Mouse (Mus musculus): ENCODE results near the gene Oxct2b. TPM values are rescaled to one million over a fixed set of nuclear protein-coding genes. Genes with fewer than 3 reads are reported as not detected.
"Not testable (repeated sequence)": the region's sequence is repeated elsewhere in the genome, so short reads cannot be mapped to it uniquely, and the experiment has no call there.

Gene Oxct2b
- polyA plus RNA-seq, 1 experiment from 2014 or later, result not detected

DNA sequence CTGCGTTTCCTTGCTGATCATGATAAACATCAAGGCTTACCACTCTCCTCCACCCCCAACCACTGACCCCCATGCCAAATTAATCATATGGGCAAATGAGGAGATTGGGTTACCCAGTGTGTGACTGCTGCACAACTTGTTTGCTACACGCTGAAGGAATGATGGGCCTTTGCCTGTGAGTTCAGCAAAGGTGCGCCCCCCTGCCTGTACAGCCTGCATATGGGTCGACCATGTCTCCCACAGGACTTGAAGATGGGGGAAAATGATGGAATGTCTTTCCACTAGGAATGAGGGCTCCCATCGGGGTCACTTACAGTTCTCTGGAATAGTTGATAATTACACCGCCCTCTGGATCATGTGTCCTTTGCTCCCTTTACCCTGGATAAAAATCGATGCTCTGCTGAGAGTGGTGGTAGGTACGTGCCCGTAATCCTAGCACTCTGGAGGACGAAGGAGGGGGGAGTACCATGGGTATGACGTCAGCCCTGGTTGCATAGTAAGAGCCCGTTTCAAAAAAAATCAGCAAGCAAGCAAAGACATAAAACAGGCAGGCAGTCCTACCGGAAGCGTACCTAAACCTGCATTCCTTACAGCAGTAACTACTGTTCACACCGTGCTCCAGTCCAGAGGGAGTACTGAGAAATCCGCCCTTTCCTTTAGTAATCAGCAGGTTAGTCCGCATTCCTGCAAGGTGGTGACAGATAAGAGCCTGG, 22.8 kb upstream of the Oxct2b start:
- peak overlapping the region; percentile 43 for H3K4me2 ChIP-seq
- WGBS, result 37% methylated on average over 17 of the region's 17 CpGs

DNA sequence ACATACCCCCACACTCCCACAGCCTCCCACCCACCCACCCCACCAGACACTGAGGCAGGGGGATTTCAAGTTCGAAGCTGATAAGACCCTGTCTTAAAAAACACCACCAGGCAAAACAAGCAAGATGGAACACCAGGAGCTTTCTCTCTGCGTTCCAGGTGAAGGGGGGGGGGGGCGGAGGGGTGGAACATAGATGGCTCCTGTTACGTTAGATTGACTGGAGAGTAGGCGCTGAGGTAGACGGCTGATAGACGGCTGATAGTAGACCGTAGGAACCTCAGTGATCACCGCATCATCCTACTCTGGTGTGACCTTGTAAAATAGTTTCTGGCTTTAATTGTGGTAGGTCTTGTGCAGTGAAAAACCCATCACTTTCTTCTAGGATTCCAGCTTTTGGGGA, 22.2 kb upstream of the Oxct2b start:
- H3K9ac ChIP-seq, result no peak overlapping the region
- peak overlapping the region; percentile 43; the same call in 1 of the 2 replicates for H3K4me2 ChIP-seq
- H3K9me3 ChIP-seq, result no peaks in the 10 kb centered on the region
- H3K4me1 ChIP-seq, result peaks cover 10% of the 10 kb centered on the region
- ATAC-seq (ENCODE audit: insufficient number of reproducible peaks, insufficient read depth, low FRiP score, low TSS enrichment, low read depth), result peak; percentile 35; the same call in 1 of the 2 replicates
- no peaks in the 10 kb centered on the region for H3K27me3 ChIP-seq
- H3K36me3 ChIP-seq, result no peaks in the 10 kb centered on the region
- H3K27ac ChIP-seq, result peak overlapping the region; percentile 33; the same call in 1 of the 2 replicates
- H3K4me3 ChIP-seq, result no peak overlapping the region
- 28% methylated on average over 9 of the region's 9 CpGs for WGBS

More for the DNA sequence above, 22.8 kb upstream of the Oxct2b start:
- ATAC-seq (ENCODE audit: insufficient number of reproducible peaks, insufficient read depth, low FRiP score, low TSS enrichment, low read depth), result peak; percentile 70; the same call in 1 of the 2 replicates
- Histone ChIP-seq H3K27me3 (no peaks in the 10 kb centered on the region), H3K4me3 (no peak overlapping the region), H3K4me1 (peaks cover 10% of the 10 kb centered on the region), H3K9ac (no peak overlapping the region), H3K9me3 (no peaks in the 10 kb centered on the region), H3K27ac (peak overlapping the region; percentile 33; the same call in 1 of the 2 replicates), H3K36me3 (no peaks in the 10 kb centered on the region)

DNA sequence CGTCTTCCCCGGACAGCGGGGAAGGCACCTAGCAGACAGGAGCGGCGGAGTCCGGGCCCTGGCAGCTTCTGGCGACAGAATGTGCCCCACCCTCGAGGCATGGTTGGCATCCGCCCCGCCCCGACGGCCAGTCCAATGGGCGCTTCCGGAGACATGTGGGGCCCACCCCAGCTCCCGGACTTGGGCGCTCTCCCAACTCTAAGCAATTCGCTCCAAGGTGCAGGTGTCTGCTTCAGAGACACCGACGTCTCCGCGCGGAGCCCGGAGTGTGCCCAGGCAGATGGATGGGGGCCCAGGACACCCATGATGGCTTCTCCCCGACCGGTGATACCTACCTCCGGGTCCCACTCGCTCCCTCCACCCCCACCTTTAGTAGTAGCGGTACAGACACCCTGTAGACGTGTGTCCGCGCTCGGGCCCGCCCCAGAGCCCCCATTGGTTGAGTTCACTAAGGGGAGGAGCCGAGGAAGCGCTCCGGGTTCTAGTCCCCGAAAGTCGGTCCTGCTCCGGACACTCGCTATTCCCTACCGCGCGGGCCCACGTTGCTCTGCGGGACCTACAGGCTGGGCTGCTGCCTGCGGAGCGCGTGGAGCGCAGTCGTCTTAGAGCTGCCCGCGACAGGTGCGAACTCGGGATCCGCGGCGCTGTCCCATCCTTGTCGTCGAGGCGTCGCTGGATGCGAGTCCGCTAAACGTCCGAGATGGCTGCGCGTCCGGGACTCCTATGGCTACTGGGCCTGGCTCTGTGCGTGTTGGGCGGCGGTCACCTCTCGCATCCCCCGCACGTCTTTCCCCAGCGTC, 11.2 kb upstream of the Oxct2b start, which contains the start of gene Bmp8b:
Bmp8b (plus strand) TSS at position 515 of the 800 bp plus-strand sequence.
- Histone ChIP-seq H3K27ac (no peak within 1 kb of the TSS), H3K4me1 (peaks cover 16% of the 10 kb centered on the region), H3K9me3 (no peaks in the 10 kb centered on the region), H3K9ac (peak within 1 kb of the TSS; percentile 46), H3K4me3 (peak within 1 kb of the TSS; percentile 37), H3K27me3 (peaks cover 54% of the 10 kb centered on the region), H3K36me3 (no peaks in the 10 kb centered on the region), H3K4me2 (peak within 1 kb of the TSS; percentile 60)
- ATAC-seq (ENCODE audit: insufficient number of reproducible peaks, insufficient read depth, low FRiP score, low TSS enrichment, low read depth), result peak; percentile 18
- 4% methylated on average over 75 of the region's 75 CpGs for WGBS

DNA sequence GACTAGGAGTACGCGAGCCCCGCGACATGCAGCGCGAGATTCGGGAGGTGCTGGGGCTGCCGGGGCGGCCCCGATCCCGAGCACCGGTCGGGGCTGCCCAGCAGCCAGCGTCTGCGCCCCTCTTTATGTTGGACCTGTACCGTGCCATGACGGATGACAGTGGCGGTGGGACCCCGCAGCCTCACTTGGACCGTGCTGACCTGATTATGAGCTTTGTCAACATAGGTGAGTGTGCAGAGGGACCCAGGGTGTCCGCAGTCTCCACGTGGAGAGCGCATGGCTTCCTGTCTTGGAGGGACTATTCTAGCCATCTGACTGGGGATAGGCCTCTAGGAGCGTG, 10.6 kb upstream of the Oxct2b start:
- no peaks in the 10 kb centered on the region for H3K9me3 ChIP-seq
- H3K27ac ChIP-seq, result no peak overlapping the region
- peaks cover 16% of the 10 kb centered on the region for H3K4me1 ChIP-seq
- 28% methylated on average over 24 of the region's 24 CpGs for WGBS
- peaks cover 54% of the 10 kb centered on the region for H3K27me3 ChIP-seq
- H3K9ac ChIP-seq, result peak overlapping the region; percentile 46
- peak overlapping the region; percentile 37 for H3K4me3 ChIP-seq
- H3K4me2 ChIP-seq, result peak overlapping the region; percentile 60
- no peaks in the 10 kb centered on the region for H3K36me3 ChIP-seq
- peak; percentile 23; the same call in 1 of the 2 replicates for ATAC-seq (ENCODE audit: insufficient number of reproducible peaks, insufficient read depth, low FRiP score, low TSS enrichment, low read depth)

DNA sequence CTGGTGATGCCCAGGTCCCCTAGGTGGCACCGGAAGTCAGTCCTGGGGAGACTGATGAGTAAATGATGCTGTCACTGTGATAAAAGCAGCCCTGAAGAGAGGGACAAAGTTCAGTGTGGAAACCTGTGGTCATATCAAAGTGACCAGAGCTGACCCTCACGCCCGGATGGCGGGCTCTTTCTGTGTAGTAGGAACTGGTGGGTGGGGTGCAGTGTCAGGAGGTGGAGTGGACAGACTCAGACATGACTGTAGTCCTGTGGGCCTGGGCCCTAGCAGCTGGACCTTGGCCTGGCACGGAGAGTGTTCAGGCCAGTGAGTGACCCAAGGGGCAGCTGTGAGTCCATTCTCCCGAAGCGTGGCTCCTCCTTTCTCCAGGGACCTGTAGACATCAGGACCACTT, 10.1 kb upstream of the Oxct2b start:
- H3K36me3 ChIP-seq, H3K9ac ChIP-seq, H3K4me2 ChIP-seq, H3K27ac ChIP-seq, H3K4me3 ChIP-seq, H3K9me3 ChIP-seq: not testable (repeated sequence)
- ATAC-seq (ENCODE audit: insufficient number of reproducible peaks, insufficient read depth, low FRiP score, low TSS enrichment, low read depth), result 0 out of 2 replicates have a peak, but pooled peaks have one; percentile 35
- Histone ChIP-seq H3K27me3 (peaks cover 51% of the 10 kb centered on the region), H3K4me1 (peaks cover 16% of the 10 kb centered on the region)
- 84% methylated on average over 7 of the region's 7 CpGs for WGBS

DNA sequence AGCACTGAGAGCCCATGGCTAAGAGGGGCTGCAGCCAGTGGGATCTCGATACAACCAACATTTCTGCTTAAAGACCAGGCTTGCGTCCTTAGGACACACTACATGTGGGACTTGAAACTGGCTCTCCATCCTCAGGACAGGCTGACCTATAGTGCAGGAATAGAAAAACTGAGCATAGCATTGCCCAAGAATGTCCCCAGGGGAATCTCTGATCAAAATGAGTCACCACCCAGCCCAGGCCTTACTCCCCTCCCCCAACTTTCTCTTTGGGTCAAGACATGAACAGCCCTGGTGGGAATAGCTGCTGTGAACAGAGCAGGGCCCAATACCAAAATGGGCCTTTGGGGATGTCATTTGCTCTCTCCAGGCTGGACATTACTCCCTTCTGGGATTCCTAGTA, 9.2 kb upstream of the Oxct2b start:
- ATAC-seq (ENCODE audit: insufficient number of reproducible peaks, insufficient read depth, low FRiP score, low TSS enrichment, low read depth), result no peak
- no peaks in the 10 kb centered on the region for H3K36me3 ChIP-seq
- no peak overlapping the region for H3K4me2 ChIP-seq
- 85% methylated on average over 2 of the region's 2 CpGs for WGBS
- peaks cover 16% of the 10 kb centered on the region for H3K4me1 ChIP-seq
- H3K4me3 ChIP-seq, result no peak overlapping the region
- H3K27ac ChIP-seq, result no peak overlapping the region
- H3K9ac ChIP-seq, result no peak overlapping the region
- no peaks in the 10 kb centered on the region for H3K9me3 ChIP-seq
- peaks cover 51% of the 10 kb centered on the region for H3K27me3 ChIP-seq

DNA sequence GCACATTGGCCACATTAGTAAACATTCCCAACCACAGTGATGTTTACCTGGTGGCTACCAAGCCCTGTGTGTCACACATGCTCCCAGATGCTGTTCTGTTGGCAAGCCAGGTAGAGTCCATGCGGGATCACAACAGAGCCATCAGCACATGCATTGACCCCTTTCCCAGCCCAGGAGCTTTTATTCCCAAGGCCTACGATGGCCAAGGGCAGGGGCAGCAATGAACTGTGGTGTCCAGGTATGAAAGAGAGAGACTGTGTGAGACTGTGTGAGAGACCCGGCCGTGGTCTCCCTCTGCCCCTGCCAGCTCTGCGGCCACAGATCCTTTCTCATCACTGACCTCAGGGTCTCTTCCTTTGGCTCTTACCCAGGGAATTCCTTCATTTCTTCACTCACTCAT, 8.0 kb upstream of the Oxct2b start:
- H3K27me3 ChIP-seq, result peaks cover 46% of the 10 kb centered on the region
- H3K4me2 ChIP-seq, result no peak overlapping the region
- WGBS, result 84% methylated on average over 5 of the region's 5 CpGs
- peaks cover 16% of the 10 kb centered on the region for H3K4me1 ChIP-seq
- H3K4me3 ChIP-seq, result no peak overlapping the region
- H3K9ac ChIP-seq, result no peak overlapping the region
- H3K9me3 ChIP-seq, result no peaks in the 10 kb centered on the region
- no peaks in the 10 kb centered on the region for H3K36me3 ChIP-seq
- no peak overlapping the region for H3K27ac ChIP-seq
- ATAC-seq (ENCODE audit: insufficient number of reproducible peaks, insufficient read depth, low FRiP score, low TSS enrichment, low read depth), result no peak

DNA sequence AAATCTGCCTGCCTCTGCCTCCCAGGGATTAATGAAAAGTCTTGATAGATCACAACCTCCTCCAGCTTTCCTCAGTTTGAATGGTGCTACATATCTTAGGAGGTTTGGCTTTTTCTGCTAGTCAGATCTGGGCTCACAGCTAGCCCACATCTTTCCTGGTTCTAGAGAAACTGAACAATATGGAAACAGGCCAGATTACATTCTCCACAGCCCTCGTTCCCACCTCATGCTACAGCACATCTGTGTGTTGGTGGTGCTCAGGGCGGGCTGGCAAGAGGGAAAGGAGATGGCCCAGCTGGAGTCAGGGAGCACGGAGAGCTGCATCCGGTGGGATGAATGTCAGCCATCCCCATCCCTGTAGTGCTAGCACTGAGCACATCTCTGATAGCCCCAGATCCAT, 5.3 kb upstream of the Oxct2b start:
- Histone ChIP-seq H3K4me1 (peaks cover 4% of the 10 kb centered on the region; the same call in 1 of the 2 replicates), H3K4me3 (no peak overlapping the region), H3K9me3 (no peaks in the 10 kb centered on the region), H3K9ac (no peak overlapping the region), H3K36me3 (no peaks in the 10 kb centered on the region), H3K27me3 (peaks cover 24% of the 10 kb centered on the region), H3K4me2 (no peak overlapping the region), H3K27ac (no peak overlapping the region)
- 83% methylated on average over 4 of the region's 4 CpGs for WGBS
- no peak for ATAC-seq (ENCODE audit: insufficient number of reproducible peaks, insufficient read depth, low FRiP score, low TSS enrichment, low read depth)

DNA sequence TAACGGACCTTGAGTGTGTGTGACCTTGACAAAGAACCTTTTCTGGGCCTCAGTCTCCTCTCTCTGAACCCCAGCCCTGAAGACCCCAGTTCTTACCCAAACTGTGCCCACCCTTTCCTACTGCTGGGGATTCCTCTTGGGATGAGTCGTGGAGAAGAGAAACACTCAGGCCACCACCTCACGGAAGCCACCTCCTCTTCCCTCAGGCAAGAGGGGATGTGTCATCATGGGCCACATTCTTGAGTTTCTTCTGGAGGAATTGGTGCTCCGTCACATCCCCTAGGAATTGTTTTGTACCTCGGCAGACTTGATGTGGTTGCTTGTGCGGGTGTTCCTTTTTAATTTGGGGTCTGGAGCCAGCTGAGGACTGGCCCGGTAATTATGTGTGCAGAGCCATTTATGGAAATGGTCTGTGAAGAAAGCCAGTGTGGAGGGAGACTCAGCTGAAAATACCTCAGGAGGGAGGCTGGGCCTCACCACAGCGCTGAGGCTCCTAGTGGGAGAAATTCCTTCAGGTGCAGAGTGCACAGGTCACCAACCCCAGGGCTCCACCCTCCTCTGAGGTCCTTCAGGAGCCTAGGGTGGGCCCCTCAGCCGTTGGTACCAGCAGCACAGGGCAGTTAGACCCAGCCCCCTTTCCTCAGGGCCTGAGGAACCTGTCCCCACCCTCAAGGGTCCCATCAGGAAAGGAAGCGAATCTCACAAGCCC, 4.6 kb upstream of the Oxct2b start:
- not testable (repeated sequence) for H3K9ac ChIP-seq; H3K9me3 ChIP-seq; H3K36me3 ChIP-seq; H3K27ac ChIP-seq; H3K4me1 ChIP-seq; H3K4me2 ChIP-seq; H3K4me3 ChIP-seq; ATAC-seq (ENCODE audit: insufficient number of reproducible peaks, insufficient read depth, low FRiP score, low TSS enrichment, low read depth)
- H3K27me3 ChIP-seq, result peaks cover 21% of the 10 kb centered on the region
- 59% methylated on average over 10 of the region's 10 CpGs for WGBS

DNA sequence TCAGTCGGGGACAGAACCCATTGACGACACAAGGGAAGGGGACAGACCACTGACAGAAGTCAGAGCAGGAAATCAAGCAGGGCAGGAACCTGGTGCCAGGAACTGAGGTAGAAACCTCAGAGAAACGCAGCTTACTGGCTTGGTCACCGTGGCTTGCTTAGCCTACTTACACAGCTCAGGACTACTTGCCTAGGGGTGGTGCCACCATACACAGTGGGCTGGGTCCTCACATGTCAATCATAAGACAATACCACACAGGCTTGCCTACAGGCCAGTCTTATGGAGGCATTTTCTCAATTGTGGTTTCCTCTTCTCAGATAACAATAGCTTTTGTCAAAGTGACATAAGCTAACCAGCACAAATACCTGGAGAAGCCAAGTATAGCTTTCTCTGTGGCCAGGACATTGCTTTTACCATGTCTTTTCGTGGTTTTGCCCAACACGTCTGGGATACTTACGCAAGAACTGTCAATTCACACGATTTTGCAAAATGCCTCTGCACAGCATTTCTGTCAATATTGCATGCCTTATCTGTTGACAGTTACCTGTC, 3.8 kb upstream of the Oxct2b start:
- H3K27ac ChIP-seq, result no peak overlapping the region
- no peak overlapping the region for H3K9ac ChIP-seq
- H3K4me2 ChIP-seq, result no peak overlapping the region
- ATAC-seq (ENCODE audit: insufficient number of reproducible peaks, insufficient read depth, low FRiP score, low TSS enrichment, low read depth), result no peak
- H3K36me3 ChIP-seq, result no peaks in the 10 kb centered on the region
- H3K4me1 ChIP-seq, result peaks cover 8% of the 10 kb centered on the region; the same call in 1 of the 2 replicates
- WGBS, result 76% methylated on average over 8 of the region's 8 CpGs
- H3K9me3 ChIP-seq, result no peaks in the 10 kb centered on the region
- peaks cover 13% of the 10 kb centered on the region for H3K27me3 ChIP-seq
- no peak overlapping the region for H3K4me3 ChIP-seq

DNA sequence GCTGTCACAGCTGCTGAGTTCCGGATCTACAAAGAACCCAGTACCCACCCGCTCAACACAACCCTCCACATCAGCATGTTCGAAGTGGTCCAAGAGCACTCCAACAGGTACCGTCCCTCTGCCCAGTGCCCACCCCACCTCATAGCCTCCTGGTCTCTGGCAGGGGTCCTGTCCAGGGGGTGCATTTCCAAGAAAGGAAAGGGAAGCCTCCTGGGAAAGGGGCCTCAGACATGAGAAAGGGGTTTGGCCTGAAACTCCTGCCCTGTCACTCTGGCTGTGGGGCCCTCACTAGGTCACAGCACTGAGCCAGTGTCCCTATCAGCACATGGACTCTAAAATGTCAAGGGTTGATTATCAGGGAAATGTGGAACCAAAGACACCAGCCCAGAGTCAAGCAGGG, 1.4 kb upstream of the Oxct2b start:
- H3K9me3 ChIP-seq; ATAC-seq (ENCODE audit: insufficient number of reproducible peaks, insufficient read depth, low FRiP score, low TSS enrichment, low read depth); H3K36me3 ChIP-seq; H3K4me1 ChIP-seq; H3K4me2 ChIP-seq; H3K27ac ChIP-seq; H3K4me3 ChIP-seq; H3K9ac ChIP-seq: not testable (repeated sequence)
- H3K27me3 ChIP-seq, result peaks cover 14% of the 10 kb centered on the region
- 87% methylated on average over 4 of the region's 4 CpGs for WGBS
